Mouse (Mus musculus) liver, adult 2 months (tissue): ENCODE data around the gene Defb21.

Experiments
- CTCF ChIP-seq: fragments of 200-500 bp; IDR thresholded peaks from 2 replicates; pipeline ENCODE4 v1.5.1; 2011; ENCODE audit warnings: low read depth, low read length, control low read depth
- POLR2A ChIP-seq: fragments of 200-500 bp; IDR thresholded peaks from 2 replicates; pipeline ENCODE4 v1.6.1; 2011; ENCODE audit warnings: low read length, control low read depth; ENCODE audit not compliant: insufficient read depth; ENCODE audit errors: extremely low read depth

GRCm38 (mm10) chr2:152608719-152609118 is 36.2 kb downstream of the Defb21 start:
- TF ChIP-seq CTCF (no peak), POLR2A (no peak)
